Mouse (Mus musculus): Measurements from ENCODE around the gene Smug1.

GRCm38 (mm10) chr15:103124254-103124653 lies 42.6 kb downstream of the Smug1 start:
- TF ChIP-seq CTCF (conservative IDR thresholded peaks at IDR 0.05; ENCODE audit: low read length) (no peak), NANOG (IDR thresholded peaks at IDR 0.05; ENCODE audit: borderline replicate concordance, low read length) (no peak)
